Mouse (Mus musculus) intestine, embryonic 15.5 days (tissue): ENCODE measurements around the gene Aagab. TPM values are rescaled to one million over a fixed set of nuclear protein-coding genes. Genes with fewer than 3 reads are reported as not detected.

Experiments used
- ATAC-seq: fragments of 200-750 bp; cut with Nextera tagmentation; 2 replicates; pipeline ENCODE4 v1.8.0; 2017; ENCODE audit warnings: moderate TSS enrichment, moderate library complexity
- H3K27ac ChIP-seq: fragments of 300-500 bp; sonication (generic); 2 replicates; pipeline ENCODE4 v1.5.1; 2015; ENCODE audit warnings: mild to moderate bottlenecking, inconsistent platforms
- H3K27me3 ChIP-seq: fragments of 300-500 bp; sonication (generic); replicated peaks from 2 replicates; pipeline ENCODE4 v1.6.1; 2015; ENCODE audit warnings: inconsistent platforms
- H3K36me3 ChIP-seq: fragments of 300-500 bp; sonication (generic); 2 replicates; pipeline ENCODE4 v1.6.1; 2015; ENCODE audit warnings: inconsistent platforms
- H3K4me1 ChIP-seq: fragments of 300-500 bp; sonication (generic); replicated peaks from 2 replicates; pipeline ENCODE4 v1.6.1; 2015; ENCODE audit warnings: inconsistent platforms
- H3K4me2 ChIP-seq: fragments of 300-500 bp; sonication (generic); replicated peaks from 2 replicates; pipeline ENCODE4 v1.6.1; 2015; ENCODE audit warnings: mild to moderate bottlenecking, inconsistent platforms
- H3K4me3 ChIP-seq: fragments of 300-500 bp; sonication (generic); replicated peaks from 2 replicates; pipeline ENCODE4 v1.5.1; 2015; ENCODE audit warnings: inconsistent platforms
- H3K9ac ChIP-seq: fragments of 300-500 bp; sonication (generic); 2 replicates; pipeline ENCODE4 v1.6.1; 2015; ENCODE audit warnings: inconsistent platforms
- H3K9me3 ChIP-seq: fragments of 300-500 bp; sonication (generic); 2 replicates; pipeline ENCODE4 v1.6.1; 2016; ENCODE audit warnings: inconsistent platforms
- WGBS: fragments of 180-500 bp; shearing (Covaris S2); methylation state at CpG from one replicate; pipeline ENCODE4 v1.1.7; 2015; 5-methylcytosine and 5-hydroxymethylcytosine counted together
- polyA plus RNA-seq: library from polyadenylated mRNA; unstranded; fragments of >200 nt; fragmentation: Nextera tagmentation; extraction: Ambion mirVana; gene quantifications from 2 replicates; pipeline ENCODE4 v1.2.1, GENCODE M21; 2015

Aagab gene
- polyA plus RNA-seq = 27.2 and 28.2 TPM in 2 replicates

DNA sequence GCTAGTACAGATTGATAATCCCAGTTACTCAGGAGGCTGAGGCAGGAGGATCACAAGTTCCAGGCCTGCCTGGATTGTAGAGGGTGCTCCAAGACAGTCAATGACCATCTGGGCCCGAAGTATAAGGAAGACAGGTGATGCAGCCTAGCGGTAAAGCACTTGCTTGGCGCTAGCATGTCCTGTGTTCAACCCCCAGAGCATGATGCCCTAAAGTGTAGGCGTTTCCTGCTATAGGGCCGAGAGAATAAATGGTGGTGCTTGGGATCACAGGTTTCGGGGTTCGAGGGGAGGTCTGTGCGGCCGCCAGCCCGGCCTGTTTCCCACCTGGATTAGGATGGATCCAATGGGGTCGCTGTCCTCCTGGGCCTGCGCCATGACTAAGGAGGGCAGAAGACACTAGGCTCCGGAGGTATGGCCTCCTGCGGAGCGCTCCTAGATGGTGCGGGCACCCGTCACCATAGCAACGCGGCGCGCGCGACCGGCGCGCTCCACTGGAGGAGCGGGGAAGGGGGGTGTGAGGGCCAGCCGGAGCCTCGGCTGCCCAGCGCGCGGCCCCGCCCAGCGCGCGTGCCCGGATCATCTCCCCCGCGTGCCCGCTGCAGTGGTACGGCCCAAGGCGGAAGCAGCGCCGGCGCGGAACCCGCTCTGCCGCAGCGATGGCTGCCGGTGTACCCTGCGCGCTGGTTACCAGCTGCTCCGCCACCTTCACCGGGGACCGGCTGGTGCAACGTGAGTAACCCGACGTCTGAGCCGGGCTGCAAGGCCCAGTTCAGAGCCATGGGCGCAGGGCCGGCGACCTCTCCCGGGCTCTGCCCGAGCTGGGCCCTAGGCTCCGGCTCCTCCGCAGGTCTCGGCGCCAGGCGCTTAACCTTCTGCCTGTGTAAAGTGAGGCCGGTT is at the start of gene Aagab, which contains the start of gene Iqch:
Gene Aagab (plus strand): TSS at position 618 of the 897 bp plus-strand sequence.
Gene Iqch (minus strand): TSS at position 451 of the 897 bp plus-strand sequence.
- no peaks in the 10 kb centered on the region for H3K9me3 ChIP-seq
- no peaks in the 10 kb centered on the region for H3K36me3 ChIP-seq
- H3K4me3 ChIP-seq = peak within 1 kb of the TSS; percentile 87
- peak within 1 kb of the TSS; percentile 15; the same call in 1 of the 2 replicates for H3K27ac ChIP-seq
- peak; percentile 100 for ATAC-seq
- peaks cover 12% of the 10 kb centered on the region for H3K4me1 ChIP-seq
- H3K9ac ChIP-seq = peak within 1 kb of the TSS; percentile 79
- 1% methylated on average over 70 of the region's 70 CpGs for WGBS
- H3K27me3 ChIP-seq = no peaks in the 10 kb centered on the region; the same call in 1 of the 2 replicates
- H3K4me2 ChIP-seq = peak within 1 kb of the TSS; percentile 74

DNA sequence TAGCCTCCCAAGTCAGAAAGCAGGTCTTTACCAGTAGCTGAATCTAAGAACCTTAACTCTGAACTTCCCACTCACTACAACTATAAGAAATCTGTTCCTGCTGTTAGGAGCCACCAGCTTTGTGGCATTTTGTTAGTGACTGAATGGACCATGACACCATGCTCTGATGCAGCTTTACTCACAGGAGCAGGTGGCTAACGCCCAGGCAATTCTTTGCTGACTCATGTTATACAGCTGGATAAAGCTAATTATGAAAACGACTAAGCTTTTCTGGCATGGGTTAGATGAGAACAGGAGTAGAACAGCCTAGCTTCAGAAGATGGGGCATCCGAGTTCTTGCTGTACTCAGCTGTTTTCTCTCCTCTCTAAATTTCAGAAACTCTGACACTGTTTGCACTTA is 48.8 kb upstream of the Aagab start:
- 79% methylated on average over 3 of the region's 3 CpGs for WGBS
- no peak for ATAC-seq

DNA sequence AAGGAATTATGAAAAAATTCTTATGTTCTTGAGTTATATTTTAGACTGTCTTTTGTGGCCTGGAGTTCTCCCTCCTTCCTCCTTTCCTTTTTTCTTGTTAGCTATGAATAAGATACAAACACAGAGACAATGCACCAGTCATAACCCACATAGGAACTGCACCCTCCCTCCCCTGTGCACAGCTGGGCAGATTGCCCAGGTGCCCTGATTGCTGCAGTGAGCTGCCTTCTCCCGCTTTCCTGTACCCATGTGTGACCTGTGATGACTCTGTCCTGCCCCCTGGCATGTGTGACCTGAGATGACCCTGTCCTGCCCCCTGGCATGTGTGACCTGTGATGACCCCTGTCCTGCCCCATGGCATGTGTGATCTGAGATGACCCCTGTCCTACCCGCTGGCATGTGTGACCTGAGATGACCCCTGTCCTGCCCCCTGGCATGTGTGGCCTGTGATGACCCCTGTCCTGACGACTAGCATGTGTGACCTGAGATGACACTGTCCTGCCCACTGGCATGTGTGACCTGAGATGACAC is 46.9 kb upstream of the Aagab start:
- no peaks in the 10 kb centered on the region for H3K27me3 ChIP-seq
- WGBS = 70% methylated on average over 3 of the region's 3 CpGs
- H3K4me1 ChIP-seq = no peaks in the 10 kb centered on the region
- ATAC-seq = no peak
- H3K27ac ChIP-seq = no peak overlapping the region
- H3K4me3 ChIP-seq = no peak overlapping the region
- H3K36me3 ChIP-seq = no peaks in the 10 kb centered on the region
- no peaks in the 10 kb centered on the region for H3K9me3 ChIP-seq
- H3K4me2 ChIP-seq = no peak overlapping the region
- H3K9ac ChIP-seq = no peak overlapping the region

More for the DNA sequence above, 48.8 kb upstream of the Aagab start:
- Histone ChIP-seq H3K9me3 (no peaks in the 10 kb centered on the region), H3K27me3 (0 out of 2 replicates have a peak, but pooled peaks cover 4% of the 10 kb centered on the region), H3K4me1 (no peaks in the 10 kb centered on the region), H3K4me3 (no peak overlapping the region), H3K4me2 (no peak overlapping the region), H3K27ac (no peak overlapping the region), H3K36me3 (no peaks in the 10 kb centered on the region), H3K9ac (no peak overlapping the region)

DNA sequence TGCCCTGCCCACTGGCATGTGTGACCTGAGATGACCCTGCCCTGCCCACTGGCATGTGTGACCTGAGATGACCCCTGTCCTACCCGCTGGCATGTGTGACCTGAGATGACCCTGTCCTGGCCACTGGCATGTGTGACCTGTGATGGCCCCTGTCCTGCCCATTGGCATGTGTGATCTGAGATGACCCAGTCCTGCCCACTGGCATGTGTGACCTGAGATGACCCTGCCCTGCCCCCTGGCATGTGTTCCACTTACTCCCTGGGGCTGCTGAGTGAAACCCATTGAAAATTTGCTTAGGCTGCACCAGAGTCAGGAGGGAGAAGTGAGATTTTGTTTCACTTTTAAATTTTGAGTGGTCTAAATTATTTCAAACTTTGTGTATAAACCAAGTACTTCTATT is 46.1 kb upstream of the Aagab start:
- H3K9ac ChIP-seq = no peak overlapping the region
- no peaks in the 10 kb centered on the region for H3K9me3 ChIP-seq
- 75% methylated on average over 1 of the region's 1 CpGs for WGBS
- H3K4me2 ChIP-seq = no peak overlapping the region
- H3K27ac ChIP-seq = no peak overlapping the region
- H3K36me3 ChIP-seq = no peaks in the 10 kb centered on the region
- H3K27me3 ChIP-seq = no peaks in the 10 kb centered on the region
- no peaks in the 10 kb centered on the region for H3K4me1 ChIP-seq
- no peak overlapping the region for H3K4me3 ChIP-seq
- no peak for ATAC-seq

DNA sequence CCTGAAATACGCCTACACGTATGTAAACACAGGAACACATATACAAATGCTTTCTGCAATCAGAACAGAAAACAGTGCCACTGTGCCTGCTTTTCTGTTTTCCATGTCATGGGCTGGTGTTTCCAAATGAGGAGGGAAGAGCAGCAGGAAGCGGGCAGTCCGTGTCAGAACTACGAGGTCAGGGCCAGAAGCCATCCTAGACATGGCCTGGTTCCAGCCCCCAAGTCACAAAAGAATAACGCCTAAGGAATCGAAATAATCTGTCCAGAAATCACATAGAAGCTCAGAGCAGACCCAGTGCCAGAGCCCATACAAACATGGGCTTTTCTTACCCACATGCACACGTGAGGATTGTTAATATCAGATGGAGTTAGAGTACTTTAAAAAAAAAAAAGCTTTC is 45.5 kb upstream of the Aagab start:
- H3K9ac ChIP-seq = no peak overlapping the region
- no peaks in the 10 kb centered on the region for H3K36me3 ChIP-seq
- ATAC-seq = no peak

DNA sequence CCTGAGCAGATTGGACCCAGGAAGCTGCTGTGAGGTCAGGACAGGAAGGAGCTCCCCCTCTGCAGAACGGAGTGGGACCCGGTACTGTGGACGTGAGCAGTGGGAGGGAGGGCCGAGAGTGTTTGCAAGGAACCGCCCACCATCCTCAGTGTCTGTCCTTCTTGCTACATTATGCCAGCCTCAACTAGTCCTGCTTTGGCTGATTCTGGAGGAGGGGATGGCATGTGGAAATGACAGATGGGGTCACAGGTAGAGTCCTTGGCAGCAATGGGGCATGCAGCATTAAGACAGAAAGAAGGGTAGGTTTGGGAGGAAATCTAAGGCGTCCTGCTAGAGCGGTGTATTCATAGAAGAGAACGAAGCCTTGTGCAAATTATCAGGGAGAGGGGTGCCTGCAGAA is 40.5 kb upstream of the Aagab start:
- no peaks in the 10 kb centered on the region for H3K36me3 ChIP-seq
- H3K4me1 ChIP-seq = no peaks in the 10 kb centered on the region
- 70% methylated on average over 8 of the region's 8 CpGs for WGBS
- no peak overlapping the region for H3K27ac ChIP-seq
- H3K4me3 ChIP-seq = no peak overlapping the region
- H3K4me2 ChIP-seq = no peak overlapping the region
- H3K9me3 ChIP-seq = no peaks in the 10 kb centered on the region
- ATAC-seq = no peak
- H3K9ac ChIP-seq = no peak overlapping the region
- H3K27me3 ChIP-seq = no peaks in the 10 kb centered on the region

More for the DNA sequence above, 45.5 kb upstream of the Aagab start:
- H3K9me3 ChIP-seq = no peaks in the 10 kb centered on the region
- WGBS = 80% methylated on average over 8 of the region's 8 CpGs
- H3K4me1 ChIP-seq = no peaks in the 10 kb centered on the region
- no peak overlapping the region for H3K27ac ChIP-seq
- no peak overlapping the region for H3K4me2 ChIP-seq
- no peaks in the 10 kb centered on the region for H3K27me3 ChIP-seq
- H3K4me3 ChIP-seq = no peak overlapping the region

DNA sequence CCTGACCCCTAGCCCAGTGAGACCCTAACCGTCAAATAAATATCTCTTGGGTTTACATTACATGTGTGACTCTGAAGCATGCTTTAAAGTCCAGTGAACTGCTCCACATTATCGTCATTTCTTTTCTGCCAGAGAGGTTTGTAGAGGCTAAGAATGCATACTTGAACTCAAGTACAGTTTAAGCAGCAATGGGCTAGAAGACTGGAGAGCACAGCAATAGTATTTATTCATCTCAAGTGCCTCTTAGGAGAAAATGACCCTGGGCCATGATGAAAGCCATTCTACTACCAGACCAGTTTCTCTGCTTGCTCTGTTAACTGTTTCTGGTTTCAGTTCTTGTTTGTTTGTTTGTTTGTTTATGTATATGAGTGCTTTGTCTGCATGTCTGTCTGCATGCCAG is 39.0 kb upstream of the Aagab start:
- Histone ChIP-seq H3K4me2 (no peak overlapping the region), H3K4me1 (no peaks in the 10 kb centered on the region; the same call in none of the 2 replicates), H3K27me3 (no peaks in the 10 kb centered on the region), H3K36me3 (no peaks in the 10 kb centered on the region), H3K27ac (no peak overlapping the region), H3K9me3 (no peaks in the 10 kb centered on the region), H3K9ac (no peak overlapping the region), H3K4me3 (no peak overlapping the region)
- WGBS = 56% methylated on average over 2 of the region's 2 CpGs
- no peak for ATAC-seq

DNA sequence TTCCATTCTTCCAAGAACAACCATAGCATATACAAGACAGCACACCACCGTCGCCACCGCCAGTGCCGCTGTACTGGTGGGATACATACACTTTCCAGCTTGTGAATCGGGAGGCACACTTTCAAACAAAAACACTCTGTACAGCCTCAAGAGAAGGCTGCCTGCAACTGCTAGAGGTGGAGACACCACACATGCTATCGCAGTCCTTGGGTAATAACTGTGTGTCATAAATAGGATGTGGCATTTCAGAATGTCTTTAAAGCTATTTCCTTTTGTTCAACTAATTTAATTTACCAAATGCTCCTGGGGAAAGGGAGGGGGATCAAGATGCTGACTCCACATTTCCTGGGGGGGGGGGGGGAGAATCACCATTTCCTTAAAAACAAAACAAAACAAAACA is 34.1 kb upstream of the Aagab start:
- H3K4me1 ChIP-seq = peaks cover 6% of the 10 kb centered on the region
- no peak overlapping the region for H3K27ac ChIP-seq
- H3K27me3 ChIP-seq = no peaks in the 10 kb centered on the region
- 66% methylated on average over 6 of the region's 6 CpGs for WGBS
- ATAC-seq = no peak
- H3K9me3 ChIP-seq = no peaks in the 10 kb centered on the region
- no peak overlapping the region for H3K9ac ChIP-seq
- no peak overlapping the region for H3K4me2 ChIP-seq
- no peaks in the 10 kb centered on the region for H3K36me3 ChIP-seq
- no peak overlapping the region for H3K4me3 ChIP-seq

DNA sequence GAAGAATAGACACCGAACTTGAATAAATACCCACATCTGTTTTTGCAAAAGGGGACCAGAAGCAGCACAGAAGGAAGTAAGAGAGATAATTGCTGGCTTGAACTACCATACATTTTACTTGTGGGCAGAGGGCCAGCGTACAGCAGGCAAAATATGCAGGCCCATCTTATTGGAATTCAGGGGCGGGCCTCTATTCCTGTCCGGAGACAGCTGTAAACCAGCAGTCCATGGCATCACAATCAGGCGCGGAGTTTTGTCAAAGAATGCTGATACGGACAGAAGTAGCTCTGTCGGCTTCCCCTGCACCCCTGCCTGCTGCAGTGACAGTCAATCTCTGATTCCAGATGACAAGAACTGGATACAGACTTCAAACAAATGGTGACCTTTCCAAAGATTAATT is 33.7 kb upstream of the Aagab start:
- ATAC-seq = no peak
- H3K27ac ChIP-seq = no peak overlapping the region
- H3K9me3 ChIP-seq = no peaks in the 10 kb centered on the region
- WGBS = 19% methylated on average over 8 of the region's 8 CpGs
- no peak overlapping the region for H3K9ac ChIP-seq
- H3K4me1 ChIP-seq = peaks cover 6% of the 10 kb centered on the region
- no peak overlapping the region for H3K4me3 ChIP-seq
- H3K27me3 ChIP-seq = no peaks in the 10 kb centered on the region
- no peaks in the 10 kb centered on the region for H3K36me3 ChIP-seq
- peak overlapping the region; percentile 36 for H3K4me2 ChIP-seq

DNA sequence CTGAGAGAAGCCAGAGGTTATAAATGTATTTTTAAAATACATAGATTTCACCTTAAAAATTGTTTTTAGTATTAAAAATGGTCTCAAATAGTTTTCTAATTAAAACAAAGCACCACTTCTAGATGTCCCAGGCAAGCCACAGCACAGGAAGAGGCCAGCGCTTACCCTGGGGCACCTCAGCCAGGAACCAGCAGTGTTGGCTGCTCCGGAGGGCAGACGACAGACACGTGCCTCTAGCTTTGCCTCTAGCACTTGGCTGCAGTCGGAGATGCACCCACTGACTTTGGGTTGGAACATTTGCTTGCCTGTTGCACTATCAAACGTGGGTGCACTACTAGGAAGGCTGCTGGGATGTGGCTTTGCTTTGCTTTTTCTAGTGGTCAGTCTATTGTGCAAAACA is 30.6 kb upstream of the Aagab start:
- no peak overlapping the region for H3K27ac ChIP-seq
- no peak for ATAC-seq
- H3K4me1 ChIP-seq = peaks cover 6% of the 10 kb centered on the region
- no peak overlapping the region for H3K4me2 ChIP-seq
- WGBS = 44% methylated on average over 6 of the region's 6 CpGs
- no peak overlapping the region for H3K4me3 ChIP-seq
- H3K9me3 ChIP-seq = no peaks in the 10 kb centered on the region
- H3K36me3 ChIP-seq = no peaks in the 10 kb centered on the region
- H3K27me3 ChIP-seq = no peaks in the 10 kb centered on the region
- no peak overlapping the region for H3K9ac ChIP-seq

DNA sequence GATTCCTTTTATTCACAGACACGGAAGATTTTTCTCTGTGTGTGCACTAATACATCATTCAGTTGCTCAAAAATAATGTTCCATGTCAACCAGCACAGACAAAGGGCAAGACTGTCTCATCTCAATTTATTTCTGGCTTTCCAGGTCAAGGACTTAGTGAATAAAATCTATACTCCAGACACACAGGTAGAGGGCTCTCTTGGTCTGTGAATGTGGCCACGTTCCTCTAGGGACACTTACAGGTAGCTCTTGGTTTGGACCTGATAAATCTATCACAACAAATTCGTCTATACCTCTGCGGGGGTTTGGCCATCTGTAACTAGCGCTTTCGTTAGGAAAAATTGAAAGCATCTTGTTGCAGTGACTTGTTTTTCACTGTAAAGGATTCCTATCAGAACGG is 29.6 kb upstream of the Aagab start:
- Histone ChIP-seq H3K27me3 (no peaks in the 10 kb centered on the region), H3K9me3 (no peaks in the 10 kb centered on the region), H3K4me2 (no peak overlapping the region), H3K4me1 (peaks cover 6% of the 10 kb centered on the region), H3K9ac (no peak overlapping the region), H3K27ac (no peak overlapping the region), H3K4me3 (no peak overlapping the region), H3K36me3 (no peaks in the 10 kb centered on the region)
- WGBS = 72% methylated on average over 7 of the region's 7 CpGs
- ATAC-seq = no peak

DNA sequence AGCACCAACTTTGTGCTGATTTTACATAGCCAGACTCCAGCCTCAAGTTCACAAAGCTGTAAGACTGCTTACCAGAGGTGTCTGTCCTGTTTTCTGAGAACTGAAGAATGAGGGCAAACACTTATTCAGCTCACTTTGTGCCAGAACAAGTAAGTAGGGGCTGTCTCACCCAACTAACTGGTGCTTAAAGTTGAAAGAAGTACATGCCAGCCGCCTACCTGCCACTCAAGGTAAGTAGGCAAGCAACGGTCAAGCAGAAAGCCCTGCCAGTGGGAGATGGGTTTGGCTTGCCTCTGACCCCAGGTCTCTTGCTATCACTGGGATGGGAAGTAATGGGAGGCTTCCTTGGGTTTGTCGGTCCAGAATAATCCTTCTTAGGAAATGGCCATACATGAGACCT is 25.0 kb upstream of the Aagab start:
- no peaks in the 10 kb centered on the region for H3K36me3 ChIP-seq
- H3K4me2 ChIP-seq = no peak overlapping the region
- WGBS = 88% methylated on average over 3 of the region's 3 CpGs
- H3K9me3 ChIP-seq = no peaks in the 10 kb centered on the region
- H3K4me3 ChIP-seq = no peak overlapping the region
- H3K4me1 ChIP-seq = no peaks in the 10 kb centered on the region
- no peak overlapping the region for H3K9ac ChIP-seq
- no peaks in the 10 kb centered on the region for H3K27me3 ChIP-seq
- ATAC-seq = no peak
- H3K27ac ChIP-seq = no peak overlapping the region

DNA sequence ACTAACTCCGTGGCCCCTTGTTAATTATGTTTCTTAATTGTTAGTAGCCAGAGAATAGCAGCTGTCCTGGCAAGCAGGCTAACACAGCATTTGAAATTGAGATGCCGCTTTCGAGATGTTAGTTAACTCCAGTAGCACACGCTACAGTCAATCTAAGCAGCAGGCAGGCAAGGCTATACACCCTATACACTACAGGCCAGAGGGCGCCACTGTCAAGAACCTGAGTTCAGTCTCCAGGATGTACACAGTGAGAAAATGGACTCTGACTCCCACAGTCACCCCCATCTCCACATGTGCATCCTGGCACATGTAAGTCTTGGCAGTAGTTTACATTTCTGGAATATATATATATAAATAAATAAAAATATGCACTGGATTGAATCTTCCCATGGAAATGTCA is 22.8 kb upstream of the Aagab start:
- no peak overlapping the region for H3K9ac ChIP-seq
- H3K4me3 ChIP-seq = no peak overlapping the region
- H3K4me1 ChIP-seq = no peaks in the 10 kb centered on the region
- no peak overlapping the region for H3K4me2 ChIP-seq
- 82% methylated on average over 5 of the region's 5 CpGs for WGBS
- H3K36me3 ChIP-seq = no peaks in the 10 kb centered on the region
- no peaks in the 10 kb centered on the region for H3K27me3 ChIP-seq
- H3K27ac ChIP-seq = no peak overlapping the region
- ATAC-seq = no peak
- no peaks in the 10 kb centered on the region for H3K9me3 ChIP-seq
